Mouse (Mus musculus) R1 (cell line): Measurements from ENCODE around the gene Galnt10.

Experiments
- DNase-seq: peaks from one replicate; pipeline ENCODE4 v3.0.0-alpha.2; 2018; ENCODE audit warnings: low read depth, low spot score

The Galnt10 gene

GRCm38 (mm10) chr11:57827048-57827914, 182.0 kb downstream of the Galnt10 start:
- no peak for DNase-seq

- peak; percentile 74 for DNase-seq
Observed at GRCm38 (mm10) chr11:57827915-57828545, 182.8 kb downstream of the Galnt10 start.

GRCm38 (mm10) chr11:57828955-57829870, 184.0 kb downstream of the Galnt10 start:
- peak; percentile 49 for DNase-seq

GRCm38 (mm10) chr11:57829871-57830775, 184.9 kb downstream of the Galnt10 start:
- peak; percentile 48 for DNase-seq

GRCm38 (mm10) chr11:57831281-57831781, 186.1 kb downstream of the Galnt10 start:
- peak; percentile 44 for DNase-seq

- peak; percentile 66 for DNase-seq
Observed at GRCm38 (mm10) chr11:57831861-57832260, 186.6 kb downstream of the Galnt10 start.

- DNase-seq = peak; percentile 41
Observed at GRCm38 (mm10) chr11:57832552-57833201, 187.4 kb downstream of the Galnt10 start, which contains the start of gene Hand1. TSS of gene Hand1 (minus strand) at chr11:57832818.

GRCm38 (mm10) chr11:57833296-57833977, 188.2 kb downstream of the Galnt10 start:
- no peak for DNase-seq

- no peak for DNase-seq
Observed at GRCm38 (mm10) chr11:57834031-57834430, 188.8 kb downstream of the Galnt10 start.

GRCm38 (mm10) chr11:57835331-57835730, 190.1 kb downstream of the Galnt10 start:
- DNase-seq = no peak

- no peak for DNase-seq
Observed at GRCm38 (mm10) chr11:57835931-57836330, 190.7 kb downstream of the Galnt10 start.

GRCm38 (mm10) chr11:57836401-57836800, 191.2 kb downstream of the Galnt10 start:
- no peak for DNase-seq
